Mouse (Mus musculus): Measurements from ENCODE around the gene Lck.

DNA sequence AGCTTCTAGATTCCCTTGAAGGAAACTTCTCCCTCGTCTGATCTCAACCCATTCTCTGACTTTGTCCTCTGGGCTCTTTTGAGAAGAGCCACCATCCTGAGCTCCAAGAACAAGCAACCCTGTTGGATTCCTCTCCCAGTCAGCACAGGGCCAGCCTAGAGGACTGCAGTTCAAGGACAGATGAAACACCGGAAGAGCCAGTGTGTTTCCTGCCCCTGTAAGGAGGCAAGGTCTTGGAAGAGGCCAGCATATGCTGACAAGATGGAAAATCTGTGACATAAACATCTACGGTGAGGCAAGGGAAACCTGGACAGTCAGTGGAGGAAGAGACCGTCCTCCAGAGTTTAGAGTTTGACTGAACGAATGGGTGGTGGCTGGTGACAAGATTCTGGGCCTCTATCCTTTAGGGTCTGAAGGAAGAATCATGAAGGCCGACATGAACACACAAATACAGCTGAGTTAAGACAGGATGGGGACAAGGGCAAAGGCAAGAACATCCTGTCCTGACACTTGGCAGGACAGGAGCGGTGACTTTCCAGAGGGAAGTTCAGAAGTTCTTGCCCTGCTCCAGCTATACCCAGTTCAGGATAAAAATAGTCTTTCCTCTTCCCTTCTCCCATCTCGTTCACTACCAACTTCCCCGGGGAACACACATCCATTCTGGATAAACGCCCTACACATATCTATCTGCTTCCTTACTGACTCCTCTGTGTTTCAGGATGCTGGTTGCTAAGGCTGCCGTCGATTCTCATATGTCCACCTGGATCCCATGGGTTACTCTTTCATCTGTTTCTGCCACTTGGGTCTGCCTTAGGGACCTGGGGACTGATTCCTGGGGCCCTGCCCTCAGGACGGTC, 977 bp downstream of the Lck start:
- TF ChIP-seq CTCF (IDR thresholded peaks at IDR 0.05 in 2 of 3, conservative IDR thresholded peaks at IDR 0.05 in 1 of 3; ENCODE audit: control insufficient read depth in 1 of 3, insufficient read depth in 1 of 3, low read depth in 2 of 3, low read length in 3 of 3, poor library complexity in 1 of 3, severe bottlenecking in 1 of 3) (no peak), CHD2 (IDR thresholded peaks at IDR 0.05; ENCODE audit: low read length) (no peak), POLR2A (IDR thresholded peaks at IDR 0.05; ENCODE audit: control insufficient read depth in 1 of 2, insufficient read depth in 1 of 2, low read depth in 1 of 2, low read length in 2 of 2, poor library complexity in 1 of 2) (no peak), EP300 (IDR thresholded peaks at IDR 0.05; ENCODE audit: low read depth in 1 of 2, low read length in 2 of 2) (no peak), USF2 (IDR thresholded peaks at IDR 0.05; ENCODE audit: borderline replicate concordance in 1 of 2, insufficient read depth in 1 of 2, low read depth in 1 of 2, low read length in 2 of 2) (no peak), GATA1 (IDR thresholded peaks at IDR 0.05; ENCODE audit: low read depth, low read length) (no peak), ELF1 (IDR thresholded peaks at IDR 0.05; ENCODE audit: low read depth, low read length) (no peak), MAX (IDR thresholded peaks at IDR 0.05; ENCODE audit: low read length) (no peak), NELFE (IDR thresholded peaks at IDR 0.05; ENCODE audit: low read depth, low read length) (no peak), JUND (IDR thresholded peaks at IDR 0.05; ENCODE audit: low read depth, low read length) (no peak), MXI1 (IDR thresholded peaks at IDR 0.05; ENCODE audit: low read depth, low read length) (no peak), MAFK (IDR thresholded peaks at IDR 0.05; ENCODE audit: borderline replicate concordance, low read depth, low read length) (no peak), MYC (IDR thresholded peaks at IDR 0.05; ENCODE audit: low read depth, low read length) (no peak), UBTF (IDR thresholded peaks at IDR 0.05; ENCODE audit: borderline replicate concordance, insufficient read depth, low read depth, low read length) (no peak)
